ENCODE assay signal across 26 mouse cellular contexts in the genomic region with DNA sequence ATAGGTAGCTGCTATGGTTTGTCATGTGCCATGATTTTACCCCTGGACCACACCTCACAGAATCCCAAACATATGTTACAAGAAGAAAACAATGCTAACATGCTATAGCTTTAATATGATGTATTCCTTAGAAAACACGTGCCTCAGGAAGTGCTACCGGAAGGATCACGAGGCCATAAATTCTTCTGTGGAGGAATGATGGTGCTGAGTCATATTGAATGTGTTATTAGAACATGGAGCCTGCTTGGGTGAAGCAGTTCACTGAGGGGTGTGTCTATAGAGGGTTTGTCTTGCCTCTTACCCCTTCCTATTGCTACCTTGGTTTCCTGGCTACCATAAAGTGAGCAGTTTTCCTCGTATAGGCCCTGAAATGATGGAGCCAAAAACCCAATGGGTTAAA.
DNase-seq lines count a peak whose midpoint lies in the region; ATAC-seq and TF ChIP-seq lines count a peak whose summit lies in the region.
"Had no signal": no experiment of that assay in that cellular context is flagged by ENCODE, and none has a peak within 500 bp of the region (broad histone marks: within the 10 kb centered on the region; RNA-seq: fewer than 3 reads in every experiment).

No protein-coding gene starts in this region.

- no peaks in the 10 kb centered on the region for H3K4me1 ChIP-seq in intestine, postnatal 0 days (replicated peaks; ENCODE audit: control insufficient read depth, insufficient read depth, low read length)
- H3K4me1 ChIP-seq in intestine, embryonic 15.5 days (replicated peaks) = no peaks in the 10 kb centered on the region
- peaks cover 7% of the 10 kb centered on the region; the same call in 1 of the 2 replicates for H3K4me1 ChIP-seq in embryonic fibroblast, embryonic 13.5 days (ENCODE audit: control insufficient read depth, insufficient read depth, low read length)
- H3K4me1 ChIP-seq in stomach, postnatal 0 days (replicated peaks; ENCODE audit: control insufficient read depth, insufficient read depth) = no peaks in the 10 kb centered on the region
- H3K4me1 ChIP-seq: embryonic facial prominence, embryonic 15.5 days; forebrain, embryonic 13.5 days; forebrain, embryonic 15.5 days had no signal

- DNase-seq in 416B (ENCODE audit: low read depth) = peak; percentile 55
- no peak for DNase-seq in stomach, postnatal 0 days (ENCODE audit: low spot score)
- DNase-seq in ovary, postnatal 14 days (ENCODE audit: low spot score) = no peak
- DNase-seq in gastrocnemius, postnatal 14 days = no peak
- DNase-seq in kidney, postnatal 36 days = no peak
- DNase-seq: adrenal gland, adult 2 months; adrenal gland, postnatal 10 days; adrenal gland, postnatal 25 days; cerebellum, adult 11 months; cerebellum, adult 18-20 months; cerebellum, adult 8-10 months; cerebellum, adult 9-11 months; cerebellum, postnatal 14 days; cerebellum, postnatal 36 days; embryo, embryonic 11 days; forebrain, postnatal 0 days had no signal

- no peak overlapping the region for H3K9ac ChIP-seq in intestine, postnatal 0 days (ENCODE audit: low read depth, low read length)
- H3K9ac ChIP-seq in intestine, embryonic 15.5 days = no peak overlapping the region
- H3K9ac ChIP-seq in stomach, postnatal 0 days (ENCODE audit: low read length) = no peak overlapping the region
- H3K9ac ChIP-seq: embryonic facial prominence, embryonic 13.5 days; embryonic facial prominence, embryonic 15.5 days; forebrain, embryonic 13.5 days; forebrain, embryonic 15.5 days; forebrain, postnatal 0 days had no signal

- H3K27me3 ChIP-seq in intestine, postnatal 0 days (replicated peaks; ENCODE audit: control insufficient read depth, insufficient read depth, low read length) = no peaks in the 10 kb centered on the region
- no peaks in the 10 kb centered on the region for H3K27me3 ChIP-seq in intestine, embryonic 15.5 days (replicated peaks)
- H3K27me3 ChIP-seq in stomach, postnatal 0 days (ENCODE audit: control insufficient read depth, insufficient read depth, low read length) = no peaks in the 10 kb centered on the region
- H3K27me3 ChIP-seq: CH12.LX; embryonic facial prominence, embryonic 13.5 days; embryonic facial prominence, embryonic 15.5 days; forebrain, embryonic 13.5 days; forebrain, embryonic 15.5 days had no signal

- no peaks in the 10 kb centered on the region for H3K9me3 ChIP-seq in intestine, postnatal 0 days (ENCODE audit: control insufficient read depth)
- H3K9me3 ChIP-seq in intestine, embryonic 15.5 days = no peaks in the 10 kb centered on the region
- no peaks in the 10 kb centered on the region for H3K9me3 ChIP-seq in stomach, postnatal 0 days (ENCODE audit: control insufficient read depth, low read length)
- H3K9me3 ChIP-seq: embryonic facial prominence, embryonic 13.5 days; embryonic facial prominence, embryonic 15.5 days; forebrain, embryonic 13.5 days; forebrain, embryonic 15.5 days; G1E had no signal

- TF ChIP-seq EP300 in stomach, postnatal 0 days (optimal IDR thresholded peaks at IDR 0.05) = no peak

- intact Hi-C loops in gastrocnemius, postnatal 14 days (cut with DNase I; ENCODE audit: low total_unique reads) = no loop called here

- no peak for TF ChIP-seq POLR2A in embryonic fibroblast, embryonic 13.5 days (IDR thresholded peaks at IDR 0.05; ENCODE audit: low read depth, low read length)

- peak; percentile 63; the same call in 1 of the 2 replicates for ATAC-seq in intestine, postnatal 0 days
- ATAC-seq in intestine, embryonic 15.5 days = no peak
- ATAC-seq in stomach, postnatal 0 days (ENCODE audit: low FRiP score, low TSS enrichment) = peak; percentile 67
- ATAC-seq: CD4-positive, CD25-positive, alpha-beta regulatory T cell, adult 4 months; forebrain, embryonic 13.5 days; forebrain, embryonic 15.5 days; forebrain, postnatal 0 days had no signal

- H3K4me3 ChIP-seq in intestine, postnatal 0 days (ENCODE audit: low read depth, low read length) = no peak overlapping the region
- H3K4me3 ChIP-seq in intestine, embryonic 15.5 days (replicated peaks) = no peak overlapping the region
- H3K4me3 ChIP-seq in embryonic fibroblast, embryonic 13.5 days (ENCODE audit: insufficient read depth, low read length) = no peak overlapping the region
- no peak overlapping the region for H3K4me3 ChIP-seq in stomach, postnatal 0 days (ENCODE audit: low read depth, low read length)
- H3K4me3 ChIP-seq: embryonic facial prominence, embryonic 13.5 days; embryonic facial prominence, embryonic 15.5 days; forebrain, embryonic 13.5 days; forebrain, embryonic 15.5 days had no signal

- 51% methylated on average over 4 of the region's 4 CpGs for WGBS in intestine, postnatal 0 days
- WGBS in intestine, embryonic 15.5 days = 65% methylated on average over 4 of the region's 4 CpGs
- WGBS in stomach, postnatal 0 days = 65% methylated on average over 4 of the region's 4 CpGs

- no peak for TF ChIP-seq CTCF in intestine, postnatal 0 days (IDR thresholded peaks at IDR 0.05; ENCODE audit: low read depth)
- no peak for TF ChIP-seq CTCF in embryonic fibroblast, embryonic 13.5 days (IDR thresholded peaks at IDR 0.05; ENCODE audit: borderline replicate concordance, insufficient read depth, low read length)
- TF ChIP-seq CTCF in stomach, postnatal 0 days (IDR thresholded peaks at IDR 0.05; ENCODE audit: low read depth) = no peak

- H3K36me3 ChIP-seq in intestine, postnatal 0 days (ENCODE audit: control insufficient read depth, insufficient read depth) = no peaks in the 10 kb centered on the region
- no peaks in the 10 kb centered on the region for H3K36me3 ChIP-seq in intestine, embryonic 15.5 days
- H3K36me3 ChIP-seq in stomach, postnatal 0 days (ENCODE audit: control insufficient read depth, insufficient read depth, low read length) = no peaks in the 10 kb centered on the region
- H3K36me3 ChIP-seq: embryonic facial prominence, embryonic 13.5 days; embryonic facial prominence, embryonic 15.5 days; forebrain, embryonic 15.5 days; G1E had no signal

- H3K27ac ChIP-seq in intestine, postnatal 0 days (ENCODE audit: low read depth, low read length) = no peak overlapping the region
- no peak overlapping the region for H3K27ac ChIP-seq in intestine, embryonic 15.5 days
- H3K27ac ChIP-seq in embryonic fibroblast, embryonic 13.5 days (ENCODE audit: insufficient read depth, low read length) = peak overlapping the region; percentile 95
- no peak overlapping the region for H3K27ac ChIP-seq in stomach, postnatal 0 days (replicated peaks)
- H3K27ac ChIP-seq: embryonic facial prominence, embryonic 13.5 days; embryonic facial prominence, embryonic 15.5 days; forebrain, embryonic 13.5 days; forebrain, embryonic 15.5 days had no signal

- H3K4me2 ChIP-seq in intestine, postnatal 0 days (replicated peaks; ENCODE audit: low read depth) = no peak overlapping the region
- H3K4me2 ChIP-seq in intestine, embryonic 15.5 days (replicated peaks) = no peak overlapping the region
- H3K4me2 ChIP-seq in stomach, postnatal 0 days (replicated peaks; ENCODE audit: low read depth) = no peak overlapping the region
- H3K4me2 ChIP-seq: embryonic facial prominence, embryonic 13.5 days; embryonic facial prominence, embryonic 15.5 days; forebrain, embryonic 13.5 days; forebrain, embryonic 15.5 days had no signal
